13 mouse cellular contexts compared by ENCODE assay signal in the genomic region with DNA sequence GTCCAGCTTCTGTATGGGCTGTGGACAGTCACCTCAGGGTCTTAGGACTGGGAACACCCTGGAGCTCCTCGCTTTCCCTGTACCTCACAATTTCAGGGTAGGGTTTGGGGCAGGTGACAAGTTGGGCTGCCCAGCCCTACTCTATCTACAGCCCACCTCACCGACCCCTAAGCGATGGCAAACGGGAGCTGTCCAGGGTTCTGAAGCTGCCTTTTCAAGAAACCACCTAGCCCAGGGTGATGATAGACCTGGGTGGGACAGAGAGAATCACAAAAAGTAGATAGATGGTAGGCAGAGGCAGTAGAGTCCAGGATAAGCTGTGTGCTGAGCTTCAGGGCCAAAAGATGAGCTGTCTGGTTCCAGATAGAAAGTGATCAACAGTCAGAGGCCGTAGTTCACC.
DNase-seq lines count a peak whose midpoint lies in the region; ATAC-seq lines count a peak whose summit lies in the region.
"Had no signal": no experiment of that assay in that cellular context is flagged by ENCODE, and none has a peak within 500 bp of the region (broad histone marks: within the 10 kb centered on the region; RNA-seq: fewer than 3 reads in every experiment).

No protein-coding gene starts in this region.

- no peak overlapping the region for H3K4me3 ChIP-seq in forebrain, embryonic 11.5 days (ENCODE audit: low read depth, low read length)
- no peak overlapping the region for H3K4me3 ChIP-seq in forebrain, embryonic 16.5 days (replicated peaks; ENCODE audit: low read length)
- peak overlapping the region; percentile 29 for H3K4me3 ChIP-seq in megakaryocyte, embryonic 14.5 days (replicated peaks)
- H3K4me3 ChIP-seq in embryonic facial prominence, embryonic 11.5 days (ENCODE audit: low read depth, low read length) = no peak overlapping the region
- H3K4me3 ChIP-seq in intestine, embryonic 15.5 days (replicated peaks) = no peak overlapping the region
- H3K4me3 ChIP-seq: liver, embryonic 15.5 days had no signal

- H3K27me3 ChIP-seq in forebrain, embryonic 11.5 days (ENCODE audit: control insufficient read depth, insufficient read depth, low read length) = no peaks in the 10 kb centered on the region
- H3K27me3 ChIP-seq in forebrain, embryonic 16.5 days (replicated peaks; ENCODE audit: control insufficient read depth, insufficient read depth, low read length) = no peaks in the 10 kb centered on the region
- H3K27me3 ChIP-seq in megakaryocyte, embryonic 14.5 days (replicated peaks) = no peaks in the 10 kb centered on the region
- H3K27me3 ChIP-seq in embryonic facial prominence, embryonic 11.5 days (ENCODE audit: control insufficient read depth, insufficient read depth, low read length) = no peaks in the 10 kb centered on the region
- no peaks in the 10 kb centered on the region for H3K27me3 ChIP-seq in intestine, embryonic 15.5 days (replicated peaks)
- H3K27me3 ChIP-seq: liver, embryonic 15.5 days had no signal

- 50% methylated on average over 5 of the region's 5 CpGs for WGBS in forebrain, embryonic 11.5 days
- 48% methylated on average over 5 of the region's 5 CpGs for WGBS in forebrain, embryonic 16.5 days
- 47% methylated on average over 5 of the region's 5 CpGs for WGBS in embryonic facial prominence, embryonic 11.5 days
- 42% methylated on average over 5 of the region's 5 CpGs for WGBS in intestine, embryonic 15.5 days

- no peak overlapping the region for H3K4me2 ChIP-seq in forebrain, embryonic 11.5 days (ENCODE audit: low read depth, low read length, severe bottlenecking)
- H3K4me2 ChIP-seq in forebrain, embryonic 16.5 days (ENCODE audit: low read length) = no peak overlapping the region
- H3K4me2 ChIP-seq in embryonic facial prominence, embryonic 11.5 days (ENCODE audit: low read depth, low read length) = no peak overlapping the region
- no peak overlapping the region for H3K4me2 ChIP-seq in intestine, embryonic 15.5 days (replicated peaks)
- H3K4me2 ChIP-seq: liver, embryonic 15.5 days had no signal

- DNase-seq in forebrain, embryonic 11.5 days (ENCODE audit: low spot score) = peak; percentile 69
- peak; percentile 68 for DNase-seq in embryonic facial prominence, embryonic 11.5 days (ENCODE audit: low spot score)
- peak; percentile 65 for DNase-seq in retina, embryonic 14.5 days (ENCODE audit: low spot score)
- DNase-seq in urinary bladder, postnatal 14 days (ENCODE audit: low spot score) = no peak
- DNase-seq: cerebellum, adult 18-20 months; lung, postnatal 4 days; right cerebral cortex, postnatal 14 days had no signal

- no peaks in the 10 kb centered on the region for H3K4me1 ChIP-seq in forebrain, embryonic 11.5 days (replicated peaks; ENCODE audit: control insufficient read depth, insufficient read depth, low read length)
- H3K4me1 ChIP-seq in forebrain, embryonic 16.5 days (replicated peaks; ENCODE audit: control insufficient read depth, insufficient read depth, low read length) = no peaks in the 10 kb centered on the region
- no peaks in the 10 kb centered on the region for H3K4me1 ChIP-seq in megakaryocyte, embryonic 14.5 days
- H3K4me1 ChIP-seq in embryonic facial prominence, embryonic 11.5 days (ENCODE audit: control insufficient read depth, insufficient read depth, low read length) = no peaks in the 10 kb centered on the region
- no peaks in the 10 kb centered on the region for H3K4me1 ChIP-seq in intestine, embryonic 15.5 days (replicated peaks)
- H3K4me1 ChIP-seq: liver, embryonic 15.5 days had no signal

- H3K27ac ChIP-seq in forebrain, embryonic 11.5 days (ENCODE audit: low read depth, low read length) = no peak overlapping the region
- no peak overlapping the region for H3K27ac ChIP-seq in forebrain, embryonic 16.5 days (ENCODE audit: low read length)
- H3K27ac ChIP-seq in embryonic facial prominence, embryonic 11.5 days (replicated peaks; ENCODE audit: low read depth, low read length) = no peak overlapping the region
- no peak overlapping the region for H3K27ac ChIP-seq in intestine, embryonic 15.5 days
- H3K27ac ChIP-seq: liver, embryonic 15.5 days had no signal

- H3K9me3 ChIP-seq in forebrain, embryonic 11.5 days (ENCODE audit: control insufficient read depth, low read length) = no peaks in the 10 kb centered on the region
- H3K9me3 ChIP-seq in forebrain, embryonic 16.5 days (ENCODE audit: control insufficient read depth, low read length) = no peaks in the 10 kb centered on the region
- peaks cover 87% of the 10 kb centered on the region for H3K9me3 ChIP-seq in megakaryocyte, embryonic 14.5 days
- H3K9me3 ChIP-seq in embryonic facial prominence, embryonic 11.5 days (replicated peaks; ENCODE audit: control insufficient read depth, low read length) = no peaks in the 10 kb centered on the region
- no peaks in the 10 kb centered on the region for H3K9me3 ChIP-seq in intestine, embryonic 15.5 days
- H3K9me3 ChIP-seq: liver, embryonic 15.5 days had no signal

- no peak overlapping the region for H3K9ac ChIP-seq in forebrain, embryonic 11.5 days (ENCODE audit: low read length)
- H3K9ac ChIP-seq in forebrain, embryonic 16.5 days (replicated peaks; ENCODE audit: low read depth, low read length) = no peak overlapping the region
- no peak overlapping the region for H3K9ac ChIP-seq in embryonic facial prominence, embryonic 11.5 days (replicated peaks; ENCODE audit: low read length)
- H3K9ac ChIP-seq in intestine, embryonic 15.5 days = no peak overlapping the region
- H3K9ac ChIP-seq: liver, embryonic 15.5 days had no signal

- no peak for ATAC-seq in forebrain, embryonic 11.5 days (replicated peaks; ENCODE audit: low FRiP score)
- ATAC-seq in forebrain, embryonic 16.5 days = no peak
- ATAC-seq in megakaryocyte, adult 5-6 weeks (ENCODE audit: poor library complexity, severe bottlenecking) = no peak
- ATAC-seq in embryonic facial prominence, embryonic 11.5 days (replicated peaks; ENCODE audit: insufficient number of reproducible peaks, low FRiP score, low TSS enrichment, low read depth) = no peak
- ATAC-seq in intestine, embryonic 15.5 days = no peak
- ATAC-seq: intestine, embryonic 16.5 days had no signal

- H3K36me3 ChIP-seq in forebrain, embryonic 11.5 days (ENCODE audit: control insufficient read depth, insufficient read depth, low read length) = no peaks in the 10 kb centered on the region
- no peaks in the 10 kb centered on the region for H3K36me3 ChIP-seq in forebrain, embryonic 16.5 days (ENCODE audit: control insufficient read depth, insufficient read depth)
- H3K36me3 ChIP-seq in megakaryocyte, embryonic 14.5 days (replicated peaks; ENCODE audit: low read length) = no peaks in the 10 kb centered on the region
- H3K36me3 ChIP-seq in embryonic facial prominence, embryonic 11.5 days (replicated peaks; ENCODE audit: control insufficient read depth, insufficient read depth, low read depth, low read length) = no peaks in the 10 kb centered on the region
- H3K36me3 ChIP-seq in intestine, embryonic 15.5 days = no peaks in the 10 kb centered on the region
- H3K36me3 ChIP-seq: liver, embryonic 15.5 days had no signal
